ENCODE assay signal across 8 mouse cellular contexts in genomic region chr11:107130879-107131748, GRCm38 (mm10). TPM values are rescaled to one million over a fixed set of nuclear protein-coding genes. Genes with fewer than 3 reads are reported as not detected.
DNase-seq lines count a peak whose midpoint lies in the region; ATAC-seq and TF ChIP-seq lines count a peak whose summit lies in the region.

No protein-coding gene starts in this region.

- H3K36me3 ChIP-seq in heart, embryonic 12.5 days = no peaks in the 10 kb centered on the region
- H3K36me3 ChIP-seq in kidney, postnatal 0 days (ENCODE audit: insufficient read depth, low read length) = no peaks in the 10 kb centered on the region
- no peaks in the 10 kb centered on the region for H3K36me3 ChIP-seq in liver, embryonic 16.5 days (ENCODE audit: control insufficient read depth, insufficient read depth)
- no peaks in the 10 kb centered on the region for H3K36me3 ChIP-seq in neural tube, embryonic 12.5 days

- H3K9me3 ChIP-seq in heart, embryonic 12.5 days (replicated peaks) = no peaks in the 10 kb centered on the region
- no peaks in the 10 kb centered on the region for H3K9me3 ChIP-seq in kidney, postnatal 0 days (replicated peaks; ENCODE audit: low read length)
- no peaks in the 10 kb centered on the region for H3K9me3 ChIP-seq in liver, embryonic 16.5 days (replicated peaks; ENCODE audit: control insufficient read depth, low read length)
- no peaks in the 10 kb centered on the region for H3K9me3 ChIP-seq in neural tube, embryonic 12.5 days

- peak; percentile 76 for DNase-seq in CD4-positive helper T cell, adult 2 months (ENCODE audit: low read depth, low spot score)
- DNase-seq in kidney, postnatal 0 days (ENCODE audit: low spot score) = peak; percentile 72
- DNase-seq in telencephalon, adult 2 months (ENCODE audit: low read depth, low spot score) = peak; percentile 36

- no peaks in the 10 kb centered on the region for H3K27me3 ChIP-seq in heart, embryonic 12.5 days (replicated peaks)
- no peaks in the 10 kb centered on the region for H3K27me3 ChIP-seq in kidney, postnatal 0 days (ENCODE audit: insufficient read depth, low read length)
- H3K27me3 ChIP-seq in liver, embryonic 16.5 days (ENCODE audit: control insufficient read depth, insufficient read depth, low read depth, low read length) = no peaks in the 10 kb centered on the region
- H3K27me3 ChIP-seq in neural tube, embryonic 12.5 days (replicated peaks) = no peaks in the 10 kb centered on the region

- 2% methylated on average over 40 of the region's 65 CpGs for WGBS in heart, embryonic 12.5 days
- WGBS in kidney, postnatal 0 days = under 1% methylated on average over 58 of the region's 65 CpGs
- WGBS in liver, embryonic 16.5 days (ENCODE audit: insufficient replicate concordance) = under 1% methylated on average over 44 of the region's 65 CpGs
- WGBS in neural tube, embryonic 12.5 days = 1% methylated on average over 55 of the region's 65 CpGs

- H3K4me2 ChIP-seq in heart, embryonic 12.5 days = peak overlapping the region; percentile 87
- peak overlapping the region; percentile 96 for H3K4me2 ChIP-seq in kidney, postnatal 0 days (ENCODE audit: low read length)
- peak overlapping the region; percentile 81 for H3K4me2 ChIP-seq in liver, embryonic 16.5 days (ENCODE audit: low read depth, low read length)
- peak overlapping the region; percentile 83 for H3K4me2 ChIP-seq in neural tube, embryonic 12.5 days (replicated peaks)

- H3K4me3 ChIP-seq in bone marrow macrophage, adult 2 months (ENCODE audit: insufficient read depth, low read length) = peak overlapping the region; percentile 90
- peak overlapping the region; percentile 96 for H3K4me3 ChIP-seq in heart, embryonic 12.5 days
- peak overlapping the region; percentile 85 for H3K4me3 ChIP-seq in kidney, postnatal 0 days (replicated peaks; ENCODE audit: low read depth, low read length)
- peak overlapping the region; percentile 96 for H3K4me3 ChIP-seq in liver, embryonic 16.5 days (ENCODE audit: low read depth, low read length)
- H3K4me3 ChIP-seq in neural tube, embryonic 12.5 days = peak overlapping the region; percentile 94

- peak overlapping the region; percentile 56 for H3K27ac ChIP-seq in bone marrow macrophage, adult 2 months (ENCODE audit: insufficient read depth, low read depth, low read length)
- peak overlapping the region; percentile 97 for H3K27ac ChIP-seq in heart, embryonic 12.5 days (ENCODE audit: poor library complexity, severe bottlenecking)
- peak overlapping the region; percentile 99 for H3K27ac ChIP-seq in kidney, postnatal 0 days
- peak overlapping the region; percentile 91 for H3K27ac ChIP-seq in liver, embryonic 16.5 days (ENCODE audit: low read length)
- H3K27ac ChIP-seq in neural tube, embryonic 12.5 days = peak overlapping the region; percentile 97

- peak overlapping the region; percentile 99 for H3K9ac ChIP-seq in heart, embryonic 12.5 days
- H3K9ac ChIP-seq in kidney, postnatal 0 days (ENCODE audit: low read depth, low read length) = peak overlapping the region; percentile 99
- peak overlapping the region; percentile 97 for H3K9ac ChIP-seq in liver, embryonic 16.5 days (ENCODE audit: low read depth, low read length)
- peak overlapping the region; percentile 96 for H3K9ac ChIP-seq in neural tube, embryonic 12.5 days

- peaks cover 7% of the 10 kb centered on the region for H3K4me1 ChIP-seq in bone marrow macrophage, adult 2 months (ENCODE audit: control insufficient read depth, insufficient read depth, low read length)
- H3K4me1 ChIP-seq in heart, embryonic 12.5 days (replicated peaks) = peaks cover 19% of the 10 kb centered on the region
- H3K4me1 ChIP-seq in kidney, postnatal 0 days (replicated peaks; ENCODE audit: insufficient read depth, low read length) = no peaks in the 10 kb centered on the region
- H3K4me1 ChIP-seq in liver, embryonic 16.5 days (ENCODE audit: control insufficient read depth, low read depth, low read length) = peaks cover 18% of the 10 kb centered on the region
- H3K4me1 ChIP-seq in neural tube, embryonic 12.5 days = peaks cover 16% of the 10 kb centered on the region

- peak; percentile 62 for ATAC-seq in erythroblast, adult 5-6 weeks (replicated peaks; ENCODE audit: low FRiP score, poor library complexity, severe bottlenecking)
- ATAC-seq in heart, embryonic 12.5 days (ENCODE audit: insufficient number of reproducible peaks, low FRiP score) = peak; percentile 76
- peak; percentile 73 for ATAC-seq in kidney, postnatal 0 days (replicated peaks; ENCODE audit: low FRiP score, low read depth)
- peak; percentile 55 for ATAC-seq in liver, embryonic 16.5 days (ENCODE audit: low read depth)
- ATAC-seq in neural tube, embryonic 12.5 days (ENCODE audit: low FRiP score, low read depth) = peak; percentile 77

- no peak for TF ChIP-seq POLR2A in bone marrow macrophage, adult 2 months (IDR thresholded peaks at IDR 0.05; ENCODE audit: borderline replicate concordance, low read depth, low read length)

- no peak for TF ChIP-seq CTCF in bone marrow macrophage, adult 2 months (IDR thresholded peaks at IDR 0.05; ENCODE audit: low read depth, low read length)
- no peak for TF ChIP-seq CTCF in kidney, postnatal 0 days (IDR thresholded peaks at IDR 0.05; ENCODE audit: low read depth)

RNA-seq across cellular contexts. Expression of gene Bptf, which starts 0.8 kb away (rescaled TPM):
- 38.2 and 39.4 TPM in 2 replicates for polyA plus RNA-seq in bone marrow macrophage, adult 2 months (2012; ENCODE audit: insufficient read depth, insufficient read length, missing spikeins)
- total RNA-seq in erythroblast, adult 5-6 weeks (2015; ENCODE audit: low replicate concordance) = 30.4 and 37.8 TPM in 2 replicates
- 34.2 and 41.3 TPM in 2 replicates for total RNA-seq in erythroblast, adult 5-6 weeks (2017; ENCODE audit: low replicate concordance)
- 19.6 and 21.7 TPM in 2 replicates for polyA plus RNA-seq in heart, embryonic 12.5 days (2016; fragmentation: Nextera tagmentation; extraction: Ambion mirVana)
- polyA plus RNA-seq in kidney, postnatal 0 days (2015; fragmentation: Nextera tagmentation; extraction: Ambion mirVana) = 22.9 and 24.1 TPM in 2 replicates
- 7.1 and 8.0 TPM in 2 replicates for polyA plus RNA-seq in liver, embryonic 16.5 days (2015; fragmentation: Nextera tagmentation; extraction: Ambion mirVana)
- polyA plus RNA-seq in neural tube, embryonic 12.5 days (2016; fragmentation: Nextera tagmentation; extraction: Ambion mirVana) = 35.6 and 42.0 TPM in 2 replicates

RNA-seq across cellular contexts. Expression of gene Nol11, which starts 58.1 kb away (rescaled TPM):
- 18.4 and 24.1 TPM in 2 replicates for polyA plus RNA-seq in bone marrow macrophage, adult 2 months (2012; ENCODE audit: insufficient read depth, insufficient read length, missing spikeins)
- total RNA-seq in erythroblast, adult 5-6 weeks (2015; ENCODE audit: low replicate concordance) = 10.2 and 18.6 TPM in 2 replicates
- 9.9 and 10.7 TPM in 2 replicates for total RNA-seq in erythroblast, adult 5-6 weeks (2017; ENCODE audit: low replicate concordance)
- polyA plus RNA-seq in heart, embryonic 12.5 days (2016; fragmentation: Nextera tagmentation; extraction: Ambion mirVana) = 45.4 and 45.6 TPM in 2 replicates
- 31.5 and 37.7 TPM in 2 replicates for polyA plus RNA-seq in kidney, postnatal 0 days (2015; fragmentation: Nextera tagmentation; extraction: Ambion mirVana)
- 18.0 and 18.2 TPM in 2 replicates for polyA plus RNA-seq in liver, embryonic 16.5 days (2015; fragmentation: Nextera tagmentation; extraction: Ambion mirVana)
- polyA plus RNA-seq in neural tube, embryonic 12.5 days (2016; fragmentation: Nextera tagmentation; extraction: Ambion mirVana) = 57.2 and 60.6 TPM in 2 replicates

Comparison
In these comparisons a context has a peak if more than half of its experiments do, and no peak if none do; other contexts are left out.
1. Peak in every context shown above with its lines: DNase-seq, ATAC-seq, H3K4me3 ChIP-seq and H3K27ac ChIP-seq.